Mouse (Mus musculus) limb, embryonic 10.5 days (tissue): ENCODE results near the gene Rhbdd1. TPM values are rescaled to one million over a fixed set of nuclear protein-coding genes. Genes with fewer than 3 reads are reported as not detected.

Experiments used
- microRNA-seq: library from miRNA; unstranded; fragments of <30 nt; microRNA quantifications from one replicate; pipeline ENCODE4, GENCODE M21; 2017
- polyA plus RNA-seq: library from polyadenylated mRNA; unstranded; fragments of >200 nt; fragmentation: Nextera tagmentation; extraction: Ambion mirVana; gene quantifications from 2 replicates; pipeline ENCODE4 v1.2.1, GENCODE M21; 2016

The Rhbdd1 gene
- polyA plus RNA-seq, 1 experiment from 2014 or later: 9.1 TPM

Small RNA genes lying within 50 kb of the gene (microRNA-seq; reads per million reads assigned to microRNA genes)
- gene Gm22112: not detected

Other genes with a start within 250 kb of the Rhbdd1 start
- gene Gm9747, start 83.3 kb upstream of the Rhbdd1 start, polyA plus RNA-seq: 15.4 and 24.6 TPM in 2 replicates
- 5.9 and 8.4 TPM in 2 replicates for gene Irs1, start 25.0 kb upstream of the Rhbdd1 start, polyA plus RNA-seq